Mouse (Mus musculus) brain, embryonic 14.5 days (tissue): ENCODE results near the gene Scd1.

Experiments used
- CTCF ChIP-seq: fragments of 200-500 bp; IDR thresholded peaks from 2 replicates; pipeline ENCODE4 v1.5.1; 2012; ENCODE audit warnings: inconsistent platforms, mild to moderate bottlenecking, moderate library complexity, borderline replicate concordance; ENCODE audit not compliant: insufficient read depth, insufficient read length; ENCODE audit errors: extremely low read depth
- POLR2A ChIP-seq: fragments of 200-500 bp; IDR thresholded peaks from 2 replicates; pipeline ENCODE4 v1.6.1; 2012; ENCODE audit warnings: mild to moderate bottlenecking, inconsistent platforms, borderline replicate concordance; ENCODE audit not compliant: poor library complexity, insufficient read depth, insufficient read length, severe bottlenecking; ENCODE audit errors: extremely low read depth

DNA sequence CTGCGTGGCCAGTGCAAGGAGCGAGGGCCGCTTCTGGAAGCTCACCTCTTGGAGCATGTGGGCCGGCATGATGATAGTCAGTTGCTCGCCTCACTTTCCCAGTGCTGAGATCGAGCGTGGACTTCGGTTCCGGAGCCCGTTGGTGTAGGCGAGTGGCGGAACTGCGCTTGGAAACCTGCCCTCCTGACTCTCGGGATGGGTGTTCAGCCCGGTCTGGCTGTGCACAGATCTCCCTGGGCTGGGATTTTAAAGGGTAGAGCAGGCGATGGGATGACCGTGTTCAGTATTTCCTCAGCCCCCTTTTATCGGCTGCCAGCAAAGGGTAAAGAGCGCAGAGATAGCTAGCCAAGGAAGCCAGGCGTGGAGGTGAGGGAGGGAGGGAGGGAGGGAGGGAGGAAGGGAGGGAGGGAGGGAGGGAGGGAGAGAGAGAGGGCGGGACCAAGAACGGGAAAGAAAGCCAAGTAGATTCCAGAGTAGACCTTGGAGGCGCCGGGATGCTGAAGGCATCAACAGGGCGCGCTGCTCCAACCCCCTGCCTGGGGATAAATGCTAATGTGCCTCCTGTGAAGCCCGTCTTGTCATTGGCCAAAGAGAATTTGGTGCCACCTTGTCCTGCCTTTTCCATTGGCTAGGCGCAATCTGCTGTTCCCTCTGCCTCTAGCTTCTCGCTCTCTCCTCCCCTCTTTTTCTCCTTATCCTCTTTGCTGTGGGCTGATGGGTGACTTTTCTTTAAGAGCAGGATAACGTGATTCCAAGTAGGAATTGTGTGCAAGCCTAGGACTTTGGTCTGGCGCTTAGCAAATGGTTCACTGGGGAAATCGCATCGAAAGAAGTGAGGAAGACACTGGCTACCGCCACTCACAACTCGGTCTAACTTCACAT lies at the start of gene Scd1:
- TF ChIP-seq CTCF (no peak), POLR2A (0 out of 2 replicates have a peak, but pooled peaks have one; percentile 25)
